In genomic region chr2:52858529-52859465, GRCm38 (mm10) we compare ENCODE assay signal across 7 mouse cellular contexts. TPM values are rescaled to one million over a fixed set of nuclear protein-coding genes. Genes with fewer than 3 reads are reported as not detected.
DNase-seq lines count a peak whose midpoint lies in the region; ATAC-seq and TF ChIP-seq lines count a peak whose summit lies in the region.

No protein-coding gene starts in this region.

- 0 out of 2 replicates have a peak, but pooled peaks cover 2% of the 10 kb centered on the region for H3K36me3 ChIP-seq in limb, embryonic 10.5 days
- no peaks in the 10 kb centered on the region for H3K36me3 ChIP-seq in midbrain, embryonic 12.5 days
- H3K36me3 ChIP-seq in stomach, postnatal 0 days (ENCODE audit: control insufficient read depth, insufficient read depth, low read length) = no peaks in the 10 kb centered on the region

- intact Hi-C loops in gastrocnemius, postnatal 36 days (cut with DNase I) = loop anchor here (5.0 kb wide), 1 partner anchor 96 kb away; no protein-coding TSS in a partner anchor

- H3K9ac ChIP-seq in midbrain, embryonic 12.5 days (replicated peaks) = peak overlapping the region; percentile 96
- peak overlapping the region; percentile 80 for H3K9ac ChIP-seq in stomach, postnatal 0 days (ENCODE audit: low read length)

- peak overlapping the region; percentile 87 for H3K4me2 ChIP-seq in midbrain, embryonic 12.5 days (replicated peaks)
- peak overlapping the region; percentile 88 for H3K4me2 ChIP-seq in stomach, postnatal 0 days (replicated peaks; ENCODE audit: low read depth)

- H3K27me3 ChIP-seq in limb, embryonic 10.5 days (ENCODE audit: low read depth, poor library complexity, severe bottlenecking) = no peaks in the 10 kb centered on the region
- no peaks in the 10 kb centered on the region for H3K27me3 ChIP-seq in midbrain, embryonic 12.5 days
- H3K27me3 ChIP-seq in stomach, postnatal 0 days (ENCODE audit: control insufficient read depth, insufficient read depth, low read length) = no peaks in the 10 kb centered on the region

- peak overlapping the region; percentile 99 for H3K4me3 ChIP-seq in cortical plate, adult 2 months (ENCODE audit: insufficient read depth, low read length)
- peak overlapping the region; percentile 82 for H3K4me3 ChIP-seq in limb, embryonic 10.5 days
- peak overlapping the region; percentile 75 for H3K4me3 ChIP-seq in midbrain, embryonic 12.5 days
- H3K4me3 ChIP-seq in stomach, postnatal 0 days (ENCODE audit: low read depth, low read length) = peak overlapping the region; percentile 86

- H3K4me1 ChIP-seq in cortical plate, adult 2 months (ENCODE audit: control insufficient read depth, insufficient read depth, low read length) = peaks cover 5% of the 10 kb centered on the region
- peaks cover 38% of the 10 kb centered on the region for H3K4me1 ChIP-seq in limb, embryonic 10.5 days
- H3K4me1 ChIP-seq in midbrain, embryonic 12.5 days = peaks cover 34% of the 10 kb centered on the region
- H3K4me1 ChIP-seq in stomach, postnatal 0 days (replicated peaks; ENCODE audit: control insufficient read depth, insufficient read depth) = no peaks in the 10 kb centered on the region; the same call in 1 of the 2 replicates

- no peaks in the 10 kb centered on the region for H3K9me3 ChIP-seq in limb, embryonic 10.5 days (replicated peaks)
- H3K9me3 ChIP-seq in midbrain, embryonic 12.5 days = no peaks in the 10 kb centered on the region
- H3K9me3 ChIP-seq in stomach, postnatal 0 days (ENCODE audit: control insufficient read depth, low read length) = no peaks in the 10 kb centered on the region

- peak; percentile 50 for ATAC-seq in midbrain, embryonic 12.5 days (ENCODE audit: low FRiP score, low read depth)
- ATAC-seq in stomach, postnatal 0 days (ENCODE audit: low FRiP score, low TSS enrichment) = peak; percentile 58

- TF ChIP-seq POLR2A in cortical plate, adult 2 months (IDR thresholded peaks at IDR 0.05; ENCODE audit: extremely low read depth, insufficient read depth, low read length) = no peak

- TF ChIP-seq CTCF in cortical plate, adult 2 months (IDR thresholded peaks at IDR 0.05; ENCODE audit: extremely low read depth, insufficient read depth, low read length) = no peak
- peak; percentile 38 for TF ChIP-seq CTCF in stomach, postnatal 0 days (IDR thresholded peaks at IDR 0.05; ENCODE audit: low read depth)

- TF ChIP-seq EP300 in stomach, postnatal 0 days (optimal IDR thresholded peaks at IDR 0.05) = no peak

- H3K27ac ChIP-seq in cortical plate, adult 2 months (ENCODE audit: insufficient read depth, low read length) = peak overlapping the region; percentile 90
- H3K27ac ChIP-seq in limb, embryonic 10.5 days = peak overlapping the region; percentile 94
- peak overlapping the region; percentile 84 for H3K27ac ChIP-seq in midbrain, embryonic 12.5 days (replicated peaks)
- H3K27ac ChIP-seq in stomach, postnatal 0 days (replicated peaks) = peak overlapping the region; percentile 84

- WGBS in limb, embryonic 10.5 days = under 1% methylated on average over 46 of the region's 46 CpGs
- under 1% methylated on average over 46 of the region's 46 CpGs for WGBS in midbrain, embryonic 12.5 days
- under 1% methylated on average over 46 of the region's 46 CpGs for WGBS in stomach, postnatal 0 days

- DNase-seq in adrenal gland, postnatal 10 days = peak; percentile 71
- peak; percentile 35 to 46 for DNase-seq in gastrocnemius, postnatal 36 days
- peak; percentile 22 for DNase-seq in hindlimb bud, embryonic 11.5 days (ENCODE audit: extremely low spot score, low read depth, low spot score)
- peak; percentile 74 for DNase-seq in limb, embryonic 10.5 days (ENCODE audit: low spot score)
- DNase-seq in stomach, postnatal 0 days (ENCODE audit: low spot score) = peak; percentile 57

RNA-seq across cellular contexts. Expression of gene Fmnl2, which starts 1.1 kb away (rescaled TPM):
- 10 to 100 TPM; 15.2 to 15.7 TPM for total RNA-seq in adrenal gland, postnatal 10 days (2021)
- 24.9 and 25.2 TPM in 2 replicates for polyA plus RNA-seq in cortical plate, adult 2 months (2012; rRNA removed)
- 1 to 10 TPM; 4.3 to 6.0 TPM for total RNA-seq in gastrocnemius, postnatal 36 days (2021)
- polyA plus RNA-seq in limb, embryonic 10.5 days (2016; fragmentation: Nextera tagmentation; extraction: Ambion mirVana) = 6.2 and 7.9 TPM in 2 replicates
- 11.7 and 13.1 TPM in 2 replicates for polyA plus RNA-seq in midbrain, embryonic 12.5 days (2016; fragmentation: Nextera tagmentation; extraction: Ambion mirVana)
- polyA plus RNA-seq in stomach, postnatal 0 days (2015; fragmentation: Nextera tagmentation; extraction: Ambion mirVana) = 2.6 and 3.0 TPM in 2 replicates

Comparison
In these comparisons a context has a peak if more than half of its experiments do, and no peak if none do; other contexts are left out.
1. Peak in every context shown above with its lines: DNase-seq, ATAC-seq, H3K4me3 ChIP-seq and H3K27ac ChIP-seq.
2. DNase-seq: peak in every context shown above with its lines; median percentile 74 in limb, embryonic 10.5 days; 71 in adrenal gland, postnatal 10 days; 57 in stomach, postnatal 0 days; 40 in gastrocnemius, postnatal 36 days; 22 in hindlimb bud, embryonic 11.5 days.